Mouse (Mus musculus): Measurements from ENCODE around the gene Mex3b.

The Mex3b gene

DNA sequence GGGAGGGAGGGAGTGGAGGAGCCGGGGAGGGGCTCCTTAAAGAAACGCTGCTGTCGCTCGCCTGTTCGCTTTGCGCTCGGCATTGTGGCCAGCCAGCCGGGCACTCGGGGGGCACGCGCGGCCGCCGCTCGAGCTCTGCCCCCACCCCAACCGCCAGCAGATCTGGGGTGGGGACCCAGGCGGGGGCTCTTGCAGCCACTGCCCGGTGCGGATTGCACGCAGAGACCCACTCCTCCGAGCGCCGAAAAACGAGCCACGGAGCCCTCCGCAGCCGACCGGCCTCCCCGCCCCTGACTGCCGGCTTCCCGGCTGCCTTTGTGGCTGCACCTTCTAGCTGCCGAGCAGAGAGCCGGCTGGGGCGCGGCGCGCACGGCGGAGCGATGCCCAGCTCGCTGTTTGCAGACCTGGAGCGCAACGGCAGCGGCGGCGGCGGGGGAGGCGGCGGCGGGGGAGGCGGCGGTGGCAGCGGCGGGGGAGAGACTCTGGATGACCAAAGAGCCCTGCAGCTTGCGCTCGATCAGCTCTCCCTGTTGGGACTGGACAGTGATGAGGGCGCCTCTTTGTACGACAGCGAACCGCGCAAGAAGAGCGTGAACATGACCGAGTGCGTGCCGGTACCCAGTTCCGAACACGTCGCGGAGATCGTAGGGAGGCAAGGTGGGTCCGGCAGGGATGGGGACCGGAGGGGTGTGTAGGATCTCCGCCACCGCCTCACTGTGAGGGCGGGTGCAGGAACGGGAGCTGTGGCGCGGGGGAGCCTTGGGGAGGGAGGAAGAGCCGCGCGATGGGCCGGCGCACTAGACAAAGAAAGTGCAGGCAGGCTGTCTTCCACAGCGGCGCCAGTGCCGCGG is at the start of gene Mex3b:
TSS of gene Mex3b (plus strand) at position 63 of the 851 bp plus-strand sequence.
- DNase-seq (ENCODE audit: low spot score in 2 of 2), result peak; percentile 75 to 84

DNA sequence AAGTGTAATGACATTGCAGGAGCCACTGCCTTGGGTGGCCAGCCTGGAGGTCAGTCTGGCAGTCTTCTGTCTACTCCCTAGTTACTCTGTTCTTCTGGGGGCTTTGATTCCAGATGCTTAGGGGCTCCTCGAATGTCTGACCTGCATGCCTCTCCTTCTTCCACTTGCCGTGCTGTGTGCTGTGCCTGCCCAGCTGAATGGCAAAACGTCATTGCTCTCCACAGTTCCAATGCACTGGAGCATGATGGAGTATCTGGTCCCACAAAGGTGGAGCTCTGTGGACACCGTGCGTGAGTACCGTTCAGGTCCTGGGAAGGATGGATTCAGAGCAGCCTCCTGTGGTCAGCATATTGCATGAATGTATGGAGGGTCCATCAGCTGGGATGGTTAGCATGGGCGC is 47.6 kb upstream of the Mex3b start:
- no peak for DNase-seq (ENCODE audit: low spot score in 2 of 2)

DNA sequence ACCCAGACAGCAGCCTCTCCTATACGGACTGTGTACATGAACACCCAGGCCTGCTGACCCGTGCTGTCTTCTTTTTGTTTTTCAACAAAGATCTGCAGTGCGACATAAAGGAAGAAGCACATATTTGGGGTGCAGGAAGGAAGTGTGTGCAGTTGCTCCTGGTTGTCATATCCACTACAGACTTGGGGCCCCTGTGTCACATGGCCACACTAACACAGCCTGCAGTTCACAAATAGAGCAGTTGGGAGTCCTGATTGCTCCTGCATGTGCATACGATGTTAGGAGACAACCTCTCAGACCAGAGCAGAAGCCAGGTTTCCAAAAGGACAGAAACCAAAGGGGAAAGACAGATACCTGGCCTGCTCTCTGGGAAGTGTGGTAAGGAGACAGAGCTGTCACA is 46.5 kb upstream of the Mex3b start:
- no peak for DNase-seq (ENCODE audit: low spot score in 2 of 2)

DNA sequence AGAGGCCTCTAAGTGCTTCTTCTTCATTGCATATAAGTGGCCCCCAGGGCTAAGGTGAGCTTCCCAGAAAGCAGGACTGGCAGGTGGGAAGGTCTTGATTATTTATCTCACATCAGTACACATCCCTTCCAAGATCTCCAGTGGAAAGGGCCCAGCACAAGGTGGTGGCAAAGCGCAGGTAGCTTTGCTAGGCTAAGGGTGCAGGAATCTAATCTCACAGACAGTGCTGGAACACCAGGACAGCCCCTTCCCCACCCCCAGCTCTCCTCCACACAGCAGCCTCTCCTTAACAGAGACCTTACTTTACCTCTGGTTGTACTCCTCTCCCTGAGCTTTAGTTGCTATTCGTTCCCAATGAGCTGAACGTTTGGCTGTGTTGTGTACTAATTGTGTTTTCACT is 45.6 kb upstream of the Mex3b start:
- no peak for DNase-seq (ENCODE audit: low spot score in 2 of 2)

DNA sequence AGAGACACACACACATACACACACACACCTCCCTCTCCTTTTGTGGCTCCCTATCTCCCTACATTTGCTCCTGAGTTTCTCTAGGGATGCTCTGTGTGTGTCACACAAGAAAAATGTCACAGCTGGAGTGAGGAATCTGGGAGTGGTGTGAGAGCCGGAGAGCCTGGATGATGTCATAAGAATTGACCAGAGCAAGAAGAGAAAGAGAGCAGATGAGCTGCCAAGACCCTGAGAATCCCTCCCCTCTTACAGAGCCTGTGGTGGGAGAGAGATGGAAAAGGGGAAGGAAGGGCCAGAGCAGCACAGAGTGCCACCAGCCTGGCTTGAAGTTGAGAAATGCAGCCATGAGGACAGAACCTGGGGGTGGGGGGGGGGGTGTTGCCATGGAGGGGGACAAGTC is 44.6 kb upstream of the Mex3b start:
- no peak for DNase-seq (ENCODE audit: low spot score in 2 of 2)

DNA sequence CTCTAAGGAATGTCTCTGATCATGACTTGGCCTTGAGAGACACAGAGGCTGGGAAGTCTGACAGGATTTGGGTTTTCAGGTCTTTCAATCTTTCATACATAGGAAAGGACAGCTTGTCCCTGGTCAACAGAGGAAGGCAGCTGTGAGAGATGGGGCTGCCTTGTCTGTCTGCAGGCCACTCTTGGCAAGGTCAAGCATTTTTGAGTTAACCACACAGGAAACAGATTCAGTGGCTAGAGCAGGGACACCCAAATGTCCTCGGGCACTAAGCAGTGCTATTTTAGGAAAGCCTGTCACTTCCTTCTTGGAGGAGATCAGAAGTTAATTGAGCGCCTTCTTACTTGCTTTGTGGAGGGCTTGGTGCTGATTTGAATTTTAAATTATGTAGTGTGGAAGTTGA is 38.9 kb upstream of the Mex3b start:
- peak in 1 of 2 experiments; percentile 37 for DNase-seq (ENCODE audit: low spot score in 2 of 2)

DNA sequence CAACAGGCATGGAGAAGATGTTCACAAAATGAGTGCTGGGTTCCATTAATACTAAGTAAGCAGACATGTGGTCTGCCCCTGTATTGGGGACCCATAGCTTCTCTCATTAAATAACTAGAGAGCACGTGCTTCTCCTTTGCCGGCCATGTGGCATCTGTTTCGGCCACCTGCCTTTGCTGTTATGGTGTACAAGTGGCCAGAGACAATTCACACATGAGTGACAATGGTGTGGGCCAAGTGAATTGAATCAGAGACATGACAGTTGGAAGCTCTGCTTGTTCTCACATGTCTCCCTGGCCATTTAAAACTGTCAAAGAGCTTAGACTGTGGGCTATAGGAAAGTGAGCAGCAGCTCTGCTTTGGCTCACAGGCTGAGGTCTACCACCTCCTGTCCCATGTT is 37.6 kb upstream of the Mex3b start:
- DNase-seq (ENCODE audit: low spot score in 2 of 2), result no peak

DNA sequence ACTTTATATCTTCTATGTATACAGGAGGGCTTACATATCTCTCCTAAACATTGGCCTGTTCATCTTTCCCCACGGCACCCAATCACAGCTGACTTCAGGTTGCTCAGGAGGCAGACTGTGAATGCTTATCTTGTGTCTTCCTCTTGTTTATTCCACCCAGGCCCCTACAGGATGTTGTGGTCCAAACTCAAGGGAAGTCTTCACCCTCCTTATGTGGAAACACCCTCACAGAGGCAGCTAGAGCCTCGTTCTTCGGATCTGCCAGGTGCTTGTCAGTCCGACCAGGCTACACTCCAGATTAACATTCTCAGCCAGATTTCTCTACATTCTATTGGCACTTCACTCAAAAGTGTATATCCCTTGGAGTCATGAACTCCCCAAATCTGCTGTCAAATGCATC is 32.7 kb upstream of the Mex3b start:
- DNase-seq (ENCODE audit: low spot score in 2 of 2), result no peak

DNA sequence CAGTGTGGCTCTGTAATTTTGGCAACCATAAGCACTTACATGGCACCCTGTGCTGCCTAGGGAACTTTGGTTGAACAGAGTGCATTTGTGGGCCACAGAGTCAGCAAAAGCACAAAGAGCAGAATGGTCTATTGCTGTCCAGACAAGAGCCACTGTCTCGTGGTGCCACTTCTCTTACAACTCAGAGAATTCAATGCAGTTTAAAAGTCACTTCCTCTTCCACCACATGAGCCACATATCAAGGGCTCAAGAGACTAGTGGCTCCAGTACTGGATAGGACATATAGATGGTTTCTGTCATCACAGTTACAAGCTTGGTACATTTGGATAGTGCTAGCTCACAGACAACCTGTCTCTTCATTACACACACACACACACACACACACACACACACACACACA is 28.7 kb upstream of the Mex3b start:
- no peak for DNase-seq (ENCODE audit: low spot score in 2 of 2)

DNA sequence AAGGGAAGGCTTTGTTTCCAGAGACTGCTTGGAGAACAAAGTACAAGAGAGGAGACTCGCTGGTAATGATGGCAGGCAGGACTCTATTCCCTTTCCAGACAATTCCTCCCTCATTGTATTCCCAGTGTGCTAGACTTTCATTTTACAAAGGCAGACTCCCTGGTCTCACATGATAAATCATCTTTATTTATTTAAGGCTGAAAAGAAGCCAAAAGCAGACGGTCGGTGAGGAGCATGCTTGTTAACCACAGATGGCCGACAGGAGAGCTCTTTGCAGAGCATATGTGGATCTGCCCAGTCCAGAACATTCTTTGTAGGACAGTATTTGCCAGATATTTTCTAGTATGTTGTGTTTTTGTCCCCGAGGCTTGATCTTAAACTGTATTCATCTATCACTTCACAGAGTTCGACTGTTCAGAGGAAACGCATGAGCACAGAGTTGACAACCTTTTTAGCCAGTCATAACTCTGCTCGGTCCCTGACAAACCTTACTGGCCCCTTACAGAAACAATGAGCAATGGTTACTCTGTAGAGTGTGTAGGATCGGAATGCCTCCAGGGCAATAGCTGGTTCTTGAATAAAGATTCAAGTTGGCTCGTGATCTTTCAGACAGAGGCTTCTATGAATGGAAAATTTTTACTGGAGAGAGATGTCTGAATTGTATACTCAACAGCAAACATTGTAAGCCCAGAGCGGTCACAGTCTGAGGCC is 28.0 kb upstream of the Mex3b start:
- no peak for DNase-seq (ENCODE audit: low spot score in 2 of 2)

DNA sequence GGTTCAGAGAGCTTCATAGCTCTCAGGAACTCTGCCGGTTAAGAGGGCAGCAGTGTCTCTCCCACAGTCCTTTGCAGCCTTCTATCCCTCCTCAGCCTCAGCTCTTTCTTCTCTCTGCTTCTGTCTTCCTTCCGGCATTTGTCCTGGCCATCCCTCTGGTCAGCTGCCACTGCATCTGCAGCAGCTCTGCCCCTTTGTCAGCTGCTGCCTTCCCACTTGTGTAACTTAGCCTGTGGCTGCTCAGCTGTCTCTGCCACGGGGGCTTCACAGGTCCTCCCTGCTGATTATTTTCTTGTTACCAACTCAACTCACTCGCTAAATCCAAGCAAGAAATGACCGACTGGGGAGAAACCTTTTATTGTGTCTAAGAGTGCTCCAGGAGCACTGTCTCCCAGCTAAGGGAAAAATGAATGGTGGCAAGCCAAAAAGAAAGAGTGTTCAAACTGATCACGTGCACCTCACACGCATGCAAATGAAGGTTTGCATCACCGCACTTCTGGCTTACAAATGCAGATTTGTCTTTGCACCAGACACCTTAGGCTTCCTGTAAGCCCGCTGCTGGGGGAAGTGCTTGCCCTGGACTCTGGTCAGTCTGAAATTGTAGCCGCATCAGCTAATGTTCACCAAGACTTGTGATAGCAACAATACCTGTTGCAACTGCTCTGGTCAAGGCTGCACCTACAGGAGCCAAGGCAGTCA is 24.8 kb upstream of the Mex3b start:
- DNase-seq (ENCODE audit: low spot score in 2 of 2), result no peak

DNA sequence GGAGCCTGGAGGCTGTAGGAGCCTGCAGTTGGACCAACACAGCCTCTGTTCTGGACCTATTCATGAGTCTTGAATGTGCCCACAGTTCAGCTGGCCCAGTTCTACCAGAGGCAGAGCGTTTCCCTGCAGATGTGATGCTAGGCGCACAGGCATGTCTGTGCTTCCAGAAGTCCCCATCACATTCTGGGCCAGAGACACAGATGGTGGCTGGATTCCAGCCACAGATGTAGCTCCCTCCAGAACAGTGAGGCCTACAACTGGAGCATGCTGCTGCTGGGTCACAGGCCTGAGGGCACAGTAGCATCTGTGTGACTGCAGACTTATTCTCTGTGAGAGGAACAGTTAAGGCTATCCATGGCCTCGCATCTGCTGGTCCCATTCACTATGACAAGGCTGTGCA is 16.4 kb upstream of the Mex3b start:
- no peak for DNase-seq (ENCODE audit: low spot score in 2 of 2)

DNA sequence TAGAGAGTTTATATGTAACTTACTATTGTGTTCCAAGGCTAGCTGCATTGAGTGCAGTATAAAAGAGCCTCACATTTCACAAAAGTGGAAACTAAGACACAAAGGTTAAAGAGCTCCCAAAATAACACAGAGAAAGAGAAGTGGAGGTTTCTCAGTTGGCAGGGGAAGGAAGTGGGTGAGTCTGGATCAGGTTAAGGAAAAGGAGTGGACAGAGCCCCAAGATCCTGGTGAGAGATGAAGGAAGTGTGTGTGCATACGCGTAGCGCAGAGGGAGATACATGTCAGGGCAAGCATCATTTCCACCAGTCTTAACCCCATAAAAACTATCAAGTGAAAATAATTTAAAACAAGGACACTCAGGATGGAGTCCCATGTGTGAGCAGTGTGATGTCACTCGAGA is 15.5 kb upstream of the Mex3b start:
- DNase-seq (ENCODE audit: low spot score in 2 of 2), result no peak

DNA sequence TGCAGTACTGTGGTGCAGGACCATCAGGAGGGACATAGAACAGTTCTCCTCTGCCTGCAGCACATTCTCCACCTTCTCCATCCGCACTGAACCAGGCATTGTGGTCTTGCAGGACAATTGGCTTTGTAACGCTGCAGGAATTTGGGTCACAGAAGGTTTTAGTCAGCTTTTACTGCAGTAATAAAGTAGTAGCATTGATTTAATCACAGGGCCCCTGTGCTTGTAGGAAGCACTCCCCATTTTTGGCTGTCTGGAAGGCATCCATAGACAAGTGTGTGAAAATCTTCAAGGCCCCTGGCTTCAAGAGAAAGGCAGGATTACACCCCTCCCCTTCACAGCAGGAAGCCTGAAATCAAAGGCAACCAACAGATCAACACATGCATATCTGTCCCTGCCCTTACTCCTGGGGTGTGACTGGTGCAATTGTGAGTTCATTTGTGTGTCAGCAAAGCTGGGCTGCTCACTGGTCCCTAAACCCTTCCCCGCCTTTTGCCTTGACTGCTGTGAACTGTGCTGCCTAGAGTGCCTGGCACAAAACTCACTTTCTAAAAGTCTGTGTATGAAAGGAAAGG is 12.9 kb upstream of the Mex3b start:
- DNase-seq (ENCODE audit: low spot score in 2 of 2), result no peak

DNA sequence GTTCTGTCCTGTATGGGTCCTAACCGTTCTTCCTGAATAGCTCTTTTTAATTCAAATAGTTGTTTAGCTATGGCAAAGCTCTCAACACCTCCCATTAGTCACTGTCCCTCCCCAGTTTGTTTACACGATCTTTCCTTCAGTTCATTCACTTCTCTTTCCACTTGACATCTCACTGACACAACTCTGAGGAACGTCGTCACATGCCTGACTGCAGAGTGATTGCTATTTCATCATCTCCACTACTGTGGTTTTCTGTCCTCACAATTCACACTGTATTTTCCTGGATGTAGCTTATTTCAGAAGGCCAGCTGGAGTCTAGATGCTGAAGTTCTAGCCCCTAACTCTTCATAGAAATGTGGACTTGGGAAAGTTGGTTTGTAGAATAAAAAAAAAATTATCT is 8.5 kb upstream of the Mex3b start:
- no peak for DNase-seq (ENCODE audit: low spot score in 2 of 2)

DNA sequence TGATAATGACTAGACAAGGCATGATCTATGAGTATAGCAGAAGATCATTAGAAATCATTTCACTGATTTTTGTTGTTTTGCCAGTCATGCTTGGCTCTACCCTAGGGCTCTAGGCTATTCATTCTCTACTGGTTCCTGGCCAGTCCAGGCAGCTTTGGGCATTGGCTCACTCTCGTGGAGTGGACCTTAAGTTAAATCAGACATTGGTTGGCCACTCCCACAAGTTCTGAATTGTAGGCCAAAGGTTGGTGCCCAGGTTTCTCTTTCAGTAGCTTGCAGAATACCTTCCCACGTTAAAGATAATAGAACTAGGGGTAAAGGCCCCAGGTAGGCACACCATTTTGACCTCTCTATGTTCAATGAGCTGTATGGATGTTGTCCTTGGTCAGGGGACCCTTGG is 6.5 kb upstream of the Mex3b start:
- DNase-seq (ENCODE audit: low spot score in 2 of 2), result no peak

DNA sequence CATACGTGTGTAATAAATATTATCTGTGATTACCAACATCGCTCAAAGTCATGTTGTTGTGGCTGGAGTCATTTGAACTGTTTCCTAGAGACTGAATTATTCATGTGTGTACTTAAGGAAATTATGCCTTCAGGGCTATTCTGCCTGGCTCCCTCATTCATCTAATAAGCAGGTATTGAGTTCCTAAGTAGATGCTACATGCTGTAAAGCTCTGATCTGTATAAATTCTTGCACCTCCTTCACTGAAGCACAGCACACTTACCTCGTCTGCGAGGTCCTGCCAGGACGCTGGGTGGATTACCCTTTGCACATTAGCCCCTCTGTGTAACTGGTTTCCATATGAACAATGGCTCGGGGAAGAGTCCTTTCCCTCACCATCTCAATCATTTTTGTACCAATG is 3.8 kb upstream of the Mex3b start:
- no peak for DNase-seq (ENCODE audit: low spot score in 2 of 2)

DNA sequence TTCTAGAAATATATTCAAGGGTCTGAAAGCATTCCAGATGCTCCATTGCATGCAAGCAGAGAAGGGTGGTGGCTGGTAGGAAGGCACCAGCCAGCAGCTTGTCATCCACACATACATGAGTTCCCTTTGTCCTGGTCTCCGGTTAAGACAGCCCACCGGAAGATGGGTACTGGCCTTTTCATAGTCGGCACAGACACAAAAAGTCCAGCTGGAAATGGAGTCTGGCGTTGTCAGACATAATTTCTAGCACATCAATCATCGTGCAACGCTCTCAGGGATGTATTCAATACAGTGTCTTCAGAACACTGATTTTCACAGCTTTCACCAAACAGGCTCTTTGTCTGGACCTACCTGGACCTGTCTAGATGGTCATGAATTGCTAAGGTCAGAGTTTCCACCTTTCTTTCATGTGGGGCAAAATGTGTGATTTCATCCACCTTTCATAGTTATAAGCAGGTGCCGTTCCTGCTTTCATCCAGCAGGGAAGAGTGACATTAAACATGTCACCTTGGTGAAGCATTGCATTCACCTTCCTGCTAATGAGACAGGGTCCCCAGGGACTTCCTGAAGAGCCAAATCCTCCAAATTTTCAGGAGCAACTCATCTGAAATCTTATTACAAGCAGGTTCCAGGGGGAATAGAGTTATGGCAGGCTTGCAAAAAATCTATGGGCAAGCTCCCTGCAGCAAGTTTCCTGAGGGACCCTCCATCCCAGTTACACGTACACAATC is 2.7 kb upstream of the Mex3b start:
- DNase-seq (ENCODE audit: low spot score in 2 of 2), result no peak

DNA sequence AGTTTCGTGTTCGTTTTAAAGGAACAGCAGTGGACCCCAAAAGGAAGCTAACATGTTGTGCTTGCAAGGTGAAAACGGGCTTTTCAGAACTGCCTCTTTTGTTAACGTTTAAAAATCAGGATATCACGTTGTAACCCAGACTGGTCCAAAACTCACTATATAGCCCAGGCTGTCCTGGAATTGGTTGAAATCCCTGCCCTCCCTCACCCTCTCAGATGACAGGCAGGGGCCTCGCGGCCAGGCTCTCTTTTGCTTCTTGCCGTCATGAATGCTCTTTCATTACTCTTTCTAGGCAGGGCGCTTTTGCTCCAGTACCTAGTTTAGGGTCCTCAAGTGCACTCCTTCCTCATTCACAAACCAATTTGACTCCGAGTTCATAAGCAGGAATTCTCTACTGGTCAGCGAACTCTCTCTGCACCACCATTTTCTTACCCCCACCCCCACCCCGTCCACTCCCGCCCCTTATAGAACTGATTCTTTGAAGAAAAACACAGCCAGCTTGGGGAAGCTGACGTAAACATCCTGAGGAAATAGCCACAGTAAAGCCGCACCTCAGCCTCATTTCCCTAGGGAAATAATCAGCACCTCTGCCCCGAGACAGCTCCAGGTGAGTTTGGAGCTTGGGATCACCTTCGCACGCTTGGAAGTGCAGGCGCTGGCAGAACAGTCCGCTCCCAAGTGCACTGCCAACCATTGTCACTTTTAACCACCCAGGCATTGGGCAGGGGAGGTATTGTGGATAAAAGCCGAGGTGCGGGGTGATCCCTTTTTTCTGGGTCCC is 2.0 kb upstream of the Mex3b start:
- DNase-seq (ENCODE audit: low spot score in 2 of 2), result peak; percentile 45 to 48

DNA sequence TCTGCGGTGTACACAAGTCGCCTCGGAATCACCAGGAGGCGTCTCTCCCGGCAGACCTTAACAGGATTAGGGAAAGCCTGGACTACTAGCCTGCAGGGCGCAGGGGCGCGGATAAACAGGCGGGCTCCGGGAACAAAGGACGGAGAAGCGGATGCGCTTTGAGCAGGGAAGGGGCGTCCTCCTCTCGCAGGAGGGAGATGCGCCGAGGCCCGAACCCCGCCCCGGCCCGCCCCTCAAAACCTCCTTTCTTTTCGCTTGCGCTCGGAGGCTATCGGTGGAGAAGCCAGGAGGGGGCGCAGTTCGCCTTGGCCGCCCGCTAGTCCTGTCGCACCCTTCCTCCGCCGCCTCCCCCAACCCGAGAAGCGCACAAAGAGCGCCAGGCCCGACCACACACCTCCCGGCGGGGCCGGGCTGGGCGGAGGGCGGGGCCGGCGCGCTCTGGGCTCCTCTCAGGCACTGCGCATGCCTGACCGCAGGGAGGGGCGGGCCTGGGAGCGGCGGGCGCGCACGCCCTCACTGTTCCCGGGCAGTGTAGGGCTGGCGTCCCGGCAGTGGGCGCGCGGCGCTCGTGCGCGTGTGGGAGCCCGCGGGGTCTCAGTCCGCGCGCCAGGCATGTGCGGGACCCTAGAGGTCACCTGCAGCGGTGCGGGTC is 1.2 kb upstream of the Mex3b start:
- peak; percentile 99 for DNase-seq (ENCODE audit: low spot score in 2 of 2)

All from right cerebral cortex, postnatal 10 days (tissue).